Mouse (Mus musculus) G1E (cell line): ENCODE data around the gene Lrrc66.

Source experiments
- CTCF ChIP-seq: IDR thresholded peaks from 2 replicates; pipeline ENCODE4 v1.5.1; 2012; ENCODE audit warnings: low read depth, low read length, inconsistent platforms, mixed read lengths
- TAL1 ChIP-seq: conservative IDR thresholded peaks from 2 replicates; pipeline ENCODE4 v1.6.1; 2012; ENCODE audit warnings: low read depth, low read length, inconsistent platforms, mixed read lengths

GRCm38 (mm10) chr5:73558756-73559155, 73.6 kb downstream of the Lrrc66 start:
- TF ChIP-seq CTCF (no peak), TAL1 (no peak)
